Mouse (Mus musculus) heart, adult 18-20 months (tissue): ENCODE data around the gene Olfr374. TPM values are rescaled to one million over a fixed set of nuclear protein-coding genes. Genes with fewer than 3 reads are reported as not detected.
"Not testable (repeated sequence)": the region's sequence is repeated elsewhere in the genome, so short reads cannot be mapped to it uniquely, and the experiment has no call there.

Source experiments
- DNase-seq, 2 experiments: peaks; one replicate each; pipeline ENCODE4 v3.0.0; 2021 to 2022; ENCODE audit warnings: mixed read lengths in 1 of 2
- long read RNA-seq, 2 experiments: library from polyadenylated mRNA; stranded (forward); transcript quantifications; one replicate each; pipeline ENCODE4 v2.0.0; 2021
- total RNA-seq, 2 experiments: library from RNA; stranded (reverse); gene quantifications; 2 replicates each; pipeline ENCODE4 v1.2.3; 2021

Gene Olfr374
- total RNA-seq: not detected
- long read RNA-seq, experiment 1: 0 reads
- long read RNA-seq, experiment 2: 0 reads

GRCm38 (mm10) chr8:72106740-72107139 is at the start of gene Olfr374:
Gene Olfr374 (plus strand): TSS chr8:72107040.
- no peak for DNase-seq

- DNase-seq: not testable (repeated sequence)
Measured at GRCm38 (mm10) chr8:72057643-72058042, 49.2 kb upstream of the Olfr374 start.

- DNase-seq: not testable (repeated sequence)
Measured at GRCm38 (mm10) chr8:72066819-72067399, 39.9 kb upstream of the Olfr374 start.

- DNase-seq: not testable (repeated sequence)
Measured at GRCm38 (mm10) chr8:72082877-72083276, 24.0 kb upstream of the Olfr374 start, which contains the start of gene Olfr373. Gene Olfr373 (plus strand): TSS chr8:72083177.

- no peak for DNase-seq
Measured at GRCm38 (mm10) chr8:72084744-72085143, 22.1 kb upstream of the Olfr374 start.

- not testable (repeated sequence) for DNase-seq
Measured at GRCm38 (mm10) chr8:72087611-72088010, 19.2 kb upstream of the Olfr374 start.

GRCm38 (mm10) chr8:72096721-72097120 is 10.1 kb upstream of the Olfr374 start:
- not testable (repeated sequence) for DNase-seq

GRCm38 (mm10) chr8:72099377-72100103 is 7.3 kb upstream of the Olfr374 start:
- peak; percentile 48 to 49 for DNase-seq

GRCm38 (mm10) chr8:72105165-72105564 is 1.7 kb upstream of the Olfr374 start:
- no peak for DNase-seq

- peak in 1 of 2 experiments; percentile 17 for DNase-seq
Measured at GRCm38 (mm10) chr8:72110876-72111275, 4.0 kb downstream of the Olfr374 start.

- DNase-seq: no peak
Measured at GRCm38 (mm10) chr8:72112486-72112885, 5.6 kb downstream of the Olfr374 start.

- DNase-seq: no peak
Measured at GRCm38 (mm10) chr8:72115202-72115601, 8.4 kb downstream of the Olfr374 start.

GRCm38 (mm10) chr8:72118616-72119015 is 11.8 kb downstream of the Olfr374 start:
- no peak for DNase-seq

GRCm38 (mm10) chr8:72121486-72121885 is 14.6 kb downstream of the Olfr374 start:
- DNase-seq: not testable (repeated sequence)

GRCm38 (mm10) chr8:72121997-72122396 is 15.2 kb downstream of the Olfr374 start:
- no peak for DNase-seq

GRCm38 (mm10) chr8:72127834-72128233 is 21.0 kb downstream of the Olfr374 start:
- DNase-seq: no peak

GRCm38 (mm10) chr8:72131251-72131650 is 24.4 kb downstream of the Olfr374 start:
- DNase-seq: peak in 1 of 2 experiments; percentile 50

- DNase-seq: no peak
Measured at GRCm38 (mm10) chr8:72131901-72132300, 25.1 kb downstream of the Olfr374 start.

GRCm38 (mm10) chr8:72132417-72132816 is 25.6 kb downstream of the Olfr374 start:
- no peak for DNase-seq

- DNase-seq: no peak
Measured at GRCm38 (mm10) chr8:72132891-72133290, 26.1 kb downstream of the Olfr374 start.

- DNase-seq: no peak
Measured at GRCm38 (mm10) chr8:72133507-72133906, 26.7 kb downstream of the Olfr374 start.

GRCm38 (mm10) chr8:72134756-72135445 is 28.1 kb downstream of the Olfr374 start, which contains the start of gene Tpm4:
Gene Tpm4 (plus strand): TSS chr8:72134975.
- peak in 1 of 2 experiments; percentile 83 for DNase-seq
